In the genomic region with DNA sequence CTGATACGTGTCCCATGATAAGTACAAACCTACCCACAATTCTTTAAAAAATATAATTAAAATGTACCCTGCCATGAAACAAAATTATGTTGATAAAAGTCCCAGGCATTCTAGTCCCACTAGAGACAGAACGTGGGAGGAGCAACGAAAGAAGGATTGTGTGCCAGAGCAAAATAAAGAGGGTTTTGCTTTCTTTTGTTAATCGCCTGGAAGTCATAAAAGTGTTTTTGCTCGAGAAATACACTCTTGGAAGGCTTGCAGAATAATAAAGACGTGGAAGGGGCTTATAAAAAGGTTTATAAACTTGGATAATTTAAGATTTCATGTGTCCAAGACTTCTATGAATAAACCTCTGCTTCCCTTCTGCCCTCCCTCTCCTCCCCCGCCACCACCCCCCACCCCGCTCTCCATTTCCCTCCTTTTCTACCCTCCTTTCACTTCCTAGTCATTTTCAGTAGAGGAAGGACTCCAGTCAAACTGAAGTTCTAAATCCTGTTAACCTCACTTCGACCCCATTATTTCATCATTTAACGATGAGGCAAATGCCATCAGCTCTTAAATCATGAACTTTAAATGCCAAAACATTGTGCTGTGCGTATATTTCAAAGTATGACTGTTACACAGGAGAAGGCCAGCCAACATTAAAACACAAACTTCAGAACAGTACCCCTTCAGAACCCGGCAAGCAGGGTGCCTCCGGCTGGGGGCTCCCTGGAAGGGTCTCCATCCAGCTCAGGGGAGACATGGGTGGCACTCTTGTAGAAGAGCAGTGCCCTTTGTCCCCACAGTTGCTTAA, we compare ENCODE assay signal across 8 mouse cellular contexts. TPM values are rescaled to one million over a fixed set of nuclear protein-coding genes. Genes with fewer than 3 reads are reported as not detected.
DNase-seq lines count a peak whose midpoint lies in the region; ATAC-seq lines count a peak whose summit lies in the region.

No protein-coding gene starts in this region.

- H3K4me2 ChIP-seq in midbrain, embryonic 13.5 days (replicated peaks): no peak overlapping the region
- no peak overlapping the region for H3K4me2 ChIP-seq in midbrain, embryonic 14.5 days (ENCODE audit: low read length)
- peak overlapping the region; percentile 33 for H3K4me2 ChIP-seq in stomach, embryonic 15.5 days

- H3K4me3 ChIP-seq in midbrain, embryonic 13.5 days (replicated peaks): no peak overlapping the region
- H3K4me3 ChIP-seq in midbrain, embryonic 14.5 days (replicated peaks; ENCODE audit: low read depth, low read length): no peak overlapping the region
- H3K4me3 ChIP-seq in stomach, embryonic 15.5 days (replicated peaks): no peak overlapping the region

- no peak overlapping the region for H3K27ac ChIP-seq in midbrain, embryonic 13.5 days
- H3K27ac ChIP-seq in midbrain, embryonic 14.5 days (replicated peaks; ENCODE audit: low read depth, low read length): no peak overlapping the region
- H3K27ac ChIP-seq in stomach, embryonic 15.5 days: peak overlapping the region; percentile 83

- 78% methylated on average over 13 of the region's 13 CpGs for WGBS in midbrain, embryonic 13.5 days
- 78% methylated on average over 13 of the region's 13 CpGs for WGBS in midbrain, embryonic 14.5 days
- 32% methylated on average over 13 of the region's 13 CpGs for WGBS in stomach, embryonic 15.5 days

- DNase-seq in adrenal gland, adult (ENCODE audit: inconsistent age in 2 of 2, low spot score in 1 of 2): peak; percentile 33 to 46
- no peak for DNase-seq in adrenal gland, postnatal 14 days
- DNase-seq in midbrain, embryonic 14.5 days: no peak
- DNase-seq in liver: peak; percentile 6
- no peak for DNase-seq in layer of hippocampus, adult 8-10 months (ENCODE audit: low spot score in 2 of 2)

- H3K36me3 ChIP-seq in midbrain, embryonic 13.5 days: no peaks in the 10 kb centered on the region
- H3K36me3 ChIP-seq in midbrain, embryonic 14.5 days (ENCODE audit: control insufficient read depth, insufficient read depth, low read length): no peaks in the 10 kb centered on the region
- no peaks in the 10 kb centered on the region for H3K36me3 ChIP-seq in stomach, embryonic 15.5 days

- H3K9ac ChIP-seq in midbrain, embryonic 13.5 days (replicated peaks): no peak overlapping the region
- H3K9ac ChIP-seq in midbrain, embryonic 14.5 days (replicated peaks; ENCODE audit: low read length): no peak overlapping the region
- no peak overlapping the region for H3K9ac ChIP-seq in stomach, embryonic 15.5 days

- no peaks in the 10 kb centered on the region for H3K9me3 ChIP-seq in midbrain, embryonic 13.5 days
- H3K9me3 ChIP-seq in midbrain, embryonic 14.5 days (ENCODE audit: control insufficient read depth, low read length): no peaks in the 10 kb centered on the region
- no peaks in the 10 kb centered on the region for H3K9me3 ChIP-seq in stomach, embryonic 15.5 days

- ATAC-seq in midbrain, embryonic 13.5 days: peak; percentile 32; the same call in 1 of the 2 replicates
- ATAC-seq in midbrain, embryonic 14.5 days (ENCODE audit: low FRiP score, low TSS enrichment): no peak
- ATAC-seq in stomach, embryonic 15.5 days (ENCODE audit: insufficient read depth, low FRiP score, low read depth): peak; percentile 28; the same call in 1 of the 2 replicates
- no peak for ATAC-seq in erythroblast, adult 5-6 weeks (replicated peaks; ENCODE audit: low FRiP score, poor library complexity, severe bottlenecking)

- H3K4me1 ChIP-seq in midbrain, embryonic 13.5 days (replicated peaks): peaks cover 21% of the 10 kb centered on the region
- H3K4me1 ChIP-seq in midbrain, embryonic 14.5 days (ENCODE audit: control insufficient read depth, insufficient read depth, low read length): 0 out of 2 replicates have a peak, but pooled peaks cover 8% of the 10 kb centered on the region
- H3K4me1 ChIP-seq in stomach, embryonic 15.5 days: peaks cover 16% of the 10 kb centered on the region

- H3K27me3 ChIP-seq in midbrain, embryonic 13.5 days: no peaks in the 10 kb centered on the region
- H3K27me3 ChIP-seq in midbrain, embryonic 14.5 days (ENCODE audit: control insufficient read depth, insufficient read depth, low read length): no peaks in the 10 kb centered on the region
- H3K27me3 ChIP-seq in stomach, embryonic 15.5 days (replicated peaks): no peaks in the 10 kb centered on the region

RNA-seq across cellular contexts. Expression of gene Cep85l, which starts 54.8 kb away (rescaled TPM):
- total RNA-seq in adrenal gland, postnatal 14 days (2021): 17.3 and 18.0 TPM in 2 replicates
- 5.1 and 5.6 TPM in 2 replicates for polyA plus RNA-seq in midbrain, embryonic 13.5 days (2015; fragmentation: Nextera tagmentation; extraction: Ambion mirVana)
- 8.0 and 8.3 TPM in 2 replicates for polyA plus RNA-seq in midbrain, embryonic 14.5 days (2014; fragmentation: Nextera tagmentation; extraction: Ambion mirVana)
- 4.8 and 5.1 TPM in 2 replicates for polyA plus RNA-seq in stomach, embryonic 15.5 days (2015; fragmentation: Nextera tagmentation; extraction: Ambion mirVana)
- total RNA-seq in layer of hippocampus, adult 8-10 months (2022): 10 to 100 TPM; 22.7 to 24.3 (median 23.8) TPM
- 5.2 and 10.2 TPM in 2 replicates for total RNA-seq in erythroblast, adult 5-6 weeks (2015; ENCODE audit: low replicate concordance)
- 8.9 and 9.2 TPM in 2 replicates for total RNA-seq in erythroblast, adult 5-6 weeks (2017; ENCODE audit: low replicate concordance)

Comparison
In these comparisons a context has a peak if more than half of its experiments do, and no peak if none do; other contexts are left out.
1. DNase-seq: peak in adrenal gland, adult (2 of 2) and liver (single experiment); none in adrenal gland, postnatal 14 days (single experiment), midbrain, embryonic 14.5 days (single experiment) and layer of hippocampus, adult 8-10 months (0 of 2).
2. ATAC-seq: peak in midbrain, embryonic 13.5 days (single experiment) and stomach, embryonic 15.5 days (single experiment); none in midbrain, embryonic 14.5 days (single experiment) and erythroblast, adult 5-6 weeks (single experiment).